Mouse (Mus musculus) cortical plate, adult 2 months (tissue): ENCODE results near the gene Naif1.
A peak's percentile ranks its signal among the peaks of the same experiment; 100 is the strongest.

ENCODE experiments used
- CTCF ChIP-seq: fragments of 200-500 bp; IDR thresholded peaks from 2 replicates; pipeline ENCODE4 v1.5.1; 2011; ENCODE audit warnings: mild to moderate bottlenecking, control low read depth, low read length; ENCODE audit not compliant: insufficient read depth; ENCODE audit errors: extremely low read depth
- POLR2A ChIP-seq: fragments of 200-500 bp; IDR thresholded peaks from 2 replicates; pipeline ENCODE4 v1.6.1; 2011; ENCODE audit warnings: mild to moderate bottlenecking, low read length, control low read depth; ENCODE audit not compliant: insufficient read depth; ENCODE audit errors: extremely low read depth

DNA sequence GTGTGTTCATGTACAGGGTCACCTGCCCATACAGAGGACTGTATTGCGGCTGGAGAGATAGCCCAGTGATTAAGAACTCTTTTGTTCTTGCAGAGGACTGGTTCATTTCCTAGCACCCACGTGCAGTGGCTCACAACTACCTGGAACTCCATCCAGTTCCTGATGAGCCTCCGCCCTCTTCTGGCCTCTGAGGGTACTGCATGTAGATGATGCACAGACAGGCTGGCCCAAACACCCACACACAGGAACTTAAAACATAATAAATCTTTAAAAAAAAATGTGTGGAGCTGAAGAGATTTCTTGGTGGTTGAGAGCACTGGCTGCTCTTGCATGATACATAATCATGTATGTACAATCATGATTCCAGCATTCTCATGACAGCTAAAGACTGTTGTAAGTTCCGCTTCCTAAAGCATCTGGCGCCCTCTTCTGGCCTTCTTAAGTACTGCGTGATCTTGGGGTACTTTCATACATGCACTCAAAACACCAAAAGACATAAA, 36.9 kb downstream of the Naif1 start:
- TF ChIP-seq POLR2A (no peak), CTCF (peak; percentile 87)
